Mouse (Mus musculus): ENCODE measurements around the gene Pah. TPM values are rescaled to one million over a fixed set of nuclear protein-coding genes. Genes with fewer than 3 reads are reported as not detected.

The Pah gene
- total RNA-seq (2015; ENCODE audit: low replicate concordance) (not detected in 2 replicates), total RNA-seq (2017; ENCODE audit: low replicate concordance) (not detected in 2 replicates)

DNA sequence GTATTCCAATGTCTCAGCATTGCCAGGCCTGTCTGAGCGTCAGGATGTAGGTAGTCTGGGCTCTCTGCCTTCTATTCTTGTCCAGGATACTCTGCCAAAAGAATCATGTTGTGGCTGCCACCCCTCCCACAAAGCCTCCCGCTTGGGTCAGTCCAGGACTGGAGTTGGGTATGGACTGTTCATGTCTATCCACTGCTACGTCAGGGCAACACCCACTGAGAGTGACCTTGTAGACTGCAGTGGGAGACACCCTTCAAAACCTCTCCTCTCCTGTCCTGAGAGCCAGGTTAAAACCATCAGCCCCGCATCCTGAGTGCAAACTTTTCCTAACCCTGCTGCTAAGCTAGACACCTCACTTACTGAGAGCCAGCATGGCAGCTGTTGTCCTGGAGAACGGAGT lies at the start of gene Pah:
Pah (plus strand) TSS at position 150 of the 400 bp plus-strand sequence.
- no peak for ATAC-seq (replicated peaks; ENCODE audit: low FRiP score, poor library complexity, severe bottlenecking)

DNA sequence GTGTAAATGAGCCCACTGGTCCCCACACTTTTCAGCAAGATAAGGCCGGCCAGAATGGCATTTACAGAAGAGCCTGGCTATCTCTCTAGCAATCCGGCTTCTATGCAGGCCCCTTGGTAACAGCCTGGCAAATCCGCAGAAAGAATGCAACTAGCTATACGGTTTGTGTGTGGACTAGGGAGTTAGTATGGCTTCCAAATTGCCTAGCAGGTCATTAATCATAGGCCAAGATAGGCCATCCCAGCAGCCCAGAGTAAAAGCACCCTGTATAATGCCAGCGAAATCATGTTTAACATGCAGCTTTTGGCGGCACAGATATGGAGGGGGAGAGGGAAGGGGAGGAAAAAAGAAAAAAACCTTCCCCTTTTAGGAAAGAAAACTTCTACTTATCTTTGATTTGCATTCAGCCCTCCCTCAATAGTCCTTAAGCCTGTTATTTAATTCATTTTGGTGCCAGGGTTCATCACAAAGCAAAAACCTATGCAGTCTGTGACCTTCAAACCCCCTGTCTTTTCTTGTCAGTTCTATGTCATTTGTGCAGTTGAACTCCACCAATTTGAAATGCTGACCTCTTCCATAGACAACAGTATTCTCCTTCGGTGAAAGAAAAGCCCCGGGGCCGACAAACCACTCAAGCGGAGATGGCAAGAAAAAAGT lies 48.0 kb upstream of the Pah start:
- ATAC-seq (replicated peaks; ENCODE audit: low FRiP score, poor library complexity, severe bottlenecking) = no peak

DNA sequence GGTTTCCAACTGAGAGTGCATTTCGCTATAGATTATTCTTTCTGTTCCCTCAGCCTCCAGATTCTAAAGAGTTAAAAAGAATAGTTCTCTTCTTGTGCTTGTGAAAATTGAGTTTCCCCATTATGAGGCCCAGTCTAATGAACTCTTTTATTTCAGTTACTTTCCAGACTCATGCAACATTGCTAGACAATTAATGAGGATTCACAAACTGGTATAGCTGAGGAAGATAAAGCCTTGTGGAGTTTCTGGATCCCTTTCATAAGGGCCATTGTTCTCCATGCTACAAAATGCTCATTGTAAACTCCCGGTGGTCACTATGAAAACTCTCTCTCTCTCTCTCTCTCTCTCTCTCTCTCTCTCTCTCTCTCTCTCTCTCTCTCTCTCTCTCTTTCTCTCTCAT lies 46.6 kb upstream of the Pah start:
- no peak for ATAC-seq (replicated peaks; ENCODE audit: low FRiP score, poor library complexity, severe bottlenecking)

DNA sequence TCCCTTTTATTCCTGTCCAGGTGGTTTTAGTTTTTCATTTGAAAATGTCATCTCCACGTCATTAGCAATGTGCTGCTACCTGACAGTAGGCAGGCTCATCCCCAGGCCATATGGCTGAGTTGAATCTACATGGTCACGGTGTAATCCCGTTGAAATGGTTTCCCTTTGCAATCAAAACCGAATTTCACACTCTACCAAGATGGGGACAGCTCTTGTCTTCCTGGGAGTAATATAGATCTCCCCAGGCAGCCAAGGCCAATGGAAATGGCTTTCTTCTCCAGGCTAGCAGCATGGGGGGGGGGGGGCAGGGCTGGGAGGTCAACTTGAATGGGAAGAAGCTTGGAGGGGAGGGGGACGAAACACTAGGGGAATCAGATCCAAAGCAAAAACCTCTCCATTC lies 43.7 kb upstream of the Pah start:
- no peak for ATAC-seq (replicated peaks; ENCODE audit: low FRiP score, poor library complexity, severe bottlenecking)

DNA sequence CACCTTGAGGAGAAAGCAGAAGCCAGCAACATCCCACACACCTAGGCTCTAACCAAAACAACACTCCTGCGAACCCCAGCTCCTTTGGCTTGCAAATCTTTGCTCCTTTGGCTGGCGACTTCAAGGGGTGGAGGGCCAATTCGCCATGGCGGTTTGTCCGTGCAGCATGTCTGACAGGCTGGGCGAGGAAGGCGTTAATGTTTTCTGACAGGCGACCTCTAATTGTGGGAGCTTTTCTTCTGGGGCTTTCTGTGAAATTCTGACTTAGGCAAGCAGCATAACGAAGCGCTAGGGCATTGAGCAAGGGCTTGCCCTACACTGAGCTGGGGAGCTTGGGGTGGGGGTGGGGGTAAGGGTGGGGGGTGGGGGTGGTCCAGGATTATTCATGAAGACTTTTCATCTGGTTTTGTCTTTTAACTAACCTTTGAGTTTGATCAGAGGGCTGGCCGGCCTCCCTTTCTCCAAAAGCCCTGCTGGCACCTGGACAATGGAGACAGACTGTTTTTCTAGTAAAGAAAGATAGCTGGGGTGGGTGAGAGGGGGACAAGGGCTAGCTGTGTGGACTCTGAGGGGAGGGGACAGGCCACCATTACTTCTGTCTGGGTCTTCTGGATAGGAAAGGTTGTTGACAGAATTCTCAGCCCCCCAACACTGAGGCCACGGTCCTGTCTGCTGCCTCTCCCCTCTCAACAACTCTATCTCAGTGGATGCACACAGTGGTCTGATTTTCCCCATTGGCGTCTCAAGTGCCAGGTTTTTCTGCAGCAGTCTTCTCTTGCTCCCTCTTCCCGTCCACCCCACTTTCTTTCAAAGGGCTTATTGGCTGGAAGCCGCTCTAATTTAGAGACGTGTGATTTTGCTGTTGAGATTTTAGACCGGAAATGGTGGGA lies 36.5 kb upstream of the Pah start:
- no peak for ATAC-seq (replicated peaks; ENCODE audit: low FRiP score, poor library complexity, severe bottlenecking)

DNA sequence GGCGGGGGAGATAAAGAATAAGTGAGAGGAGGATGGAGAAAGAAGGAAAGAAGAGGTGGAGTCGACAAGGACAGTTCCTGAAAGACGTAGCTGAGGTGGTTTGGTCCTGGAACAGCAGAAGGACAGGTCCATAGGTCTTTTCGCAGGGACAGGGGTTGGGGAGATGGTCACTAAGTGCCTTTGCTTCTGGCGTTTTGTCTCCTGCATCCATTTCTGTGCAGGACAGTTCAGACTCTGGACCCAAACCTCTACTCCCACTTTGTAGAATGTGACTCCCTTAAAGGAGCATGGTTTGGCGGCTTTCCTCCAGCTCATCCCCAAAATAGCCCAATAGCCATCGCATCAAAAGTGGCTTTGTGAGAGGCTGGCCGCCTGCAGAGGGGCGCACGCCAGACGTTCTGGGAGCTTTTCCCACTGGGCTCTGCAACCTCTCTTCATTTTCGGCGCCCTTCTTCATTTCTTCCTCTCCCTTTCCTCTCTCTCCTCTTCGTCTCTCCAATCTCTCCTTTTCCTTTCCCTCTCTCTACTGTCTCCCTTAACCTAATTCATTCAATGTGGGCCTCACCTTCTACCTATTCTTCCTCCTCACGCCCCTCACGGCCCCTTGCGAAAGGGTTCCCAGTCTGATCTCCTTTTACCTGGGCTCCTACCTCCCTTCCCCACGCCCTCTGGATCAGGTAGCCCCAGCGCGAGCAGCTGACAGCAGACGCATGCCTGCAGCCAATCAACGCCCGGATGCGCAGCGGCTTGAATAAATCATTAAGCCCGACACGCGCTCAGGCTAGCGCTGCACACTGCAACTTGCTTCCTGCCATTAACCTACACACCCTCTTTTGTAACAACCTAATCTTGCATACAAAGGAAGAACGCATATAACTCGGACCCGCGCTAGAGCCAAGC lies 35.6 kb upstream of the Pah start:
- no peak for ATAC-seq (replicated peaks; ENCODE audit: low FRiP score, poor library complexity, severe bottlenecking)

DNA sequence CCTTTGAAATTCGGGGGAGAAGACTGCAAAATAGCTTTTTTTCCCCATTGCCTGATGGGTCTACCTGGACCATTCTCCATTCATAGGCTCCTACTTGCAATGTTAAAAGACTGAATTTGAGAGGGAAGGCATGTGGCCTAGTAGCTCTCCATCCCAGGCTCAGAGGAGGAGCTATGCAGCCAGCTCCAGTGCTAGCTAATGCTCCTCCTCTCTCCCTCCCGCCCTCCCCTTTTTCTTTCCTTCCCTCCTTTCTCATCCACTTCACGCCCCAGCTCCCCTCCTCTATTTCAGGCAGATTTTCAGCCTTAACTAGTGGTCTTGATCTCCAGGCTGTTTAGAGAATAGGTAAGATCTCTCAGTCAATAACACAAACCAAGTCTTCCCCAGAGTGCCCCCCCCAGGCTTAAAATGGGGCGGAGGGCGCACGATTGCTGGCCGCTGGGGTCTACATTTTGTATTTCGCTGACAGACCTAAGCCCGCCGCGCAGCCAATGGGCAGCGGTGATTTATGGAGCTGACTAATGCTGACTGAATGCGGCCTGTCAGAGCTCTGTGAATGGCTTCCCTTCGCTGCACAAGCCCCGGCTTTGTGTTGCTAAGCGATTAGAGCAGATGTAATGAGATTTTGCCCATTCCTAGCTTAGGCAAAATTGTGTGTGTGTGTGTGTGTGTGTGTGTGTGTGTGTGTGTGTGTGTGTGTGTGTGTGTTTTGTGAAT lies 33.0 kb upstream of the Pah start:
- ATAC-seq (replicated peaks; ENCODE audit: low FRiP score, poor library complexity, severe bottlenecking) = no peak

DNA sequence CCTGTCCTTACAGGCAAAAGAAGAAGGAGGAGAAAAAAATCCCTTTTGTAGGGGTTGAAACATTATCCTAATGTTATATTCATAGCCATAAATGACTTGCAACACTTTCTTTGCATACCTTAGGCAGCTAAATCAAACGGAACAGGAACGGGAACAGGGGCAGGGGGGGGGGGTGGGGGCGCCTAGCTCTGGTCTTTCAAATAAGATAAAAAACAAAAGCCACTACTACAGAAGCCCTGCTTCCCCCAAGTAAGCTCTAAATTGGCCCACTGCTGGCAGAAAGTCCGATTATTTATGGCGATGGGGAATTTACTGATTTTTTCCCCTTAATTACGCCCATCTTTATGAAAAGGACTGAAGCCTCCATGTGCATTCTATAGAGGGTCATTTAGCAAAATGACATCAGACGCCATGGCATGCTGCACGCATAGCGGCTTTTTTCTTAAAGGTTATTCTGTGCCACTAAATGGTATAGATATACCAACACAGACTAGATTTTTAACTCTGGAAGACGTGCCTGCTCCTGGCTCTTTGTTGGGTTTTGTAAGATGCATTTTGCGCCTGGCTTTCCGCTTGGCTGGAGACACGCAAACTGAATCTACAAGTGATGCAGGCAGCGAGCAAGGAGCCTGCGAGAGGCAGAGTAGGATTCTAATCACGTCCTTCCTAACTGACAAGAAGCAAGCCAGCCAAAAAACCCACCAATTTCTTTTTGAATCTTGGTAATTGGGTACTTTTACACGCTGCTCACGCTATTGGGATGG lies 32.2 kb upstream of the Pah start:
- ATAC-seq (replicated peaks; ENCODE audit: low FRiP score, poor library complexity, severe bottlenecking) = no peak

DNA sequence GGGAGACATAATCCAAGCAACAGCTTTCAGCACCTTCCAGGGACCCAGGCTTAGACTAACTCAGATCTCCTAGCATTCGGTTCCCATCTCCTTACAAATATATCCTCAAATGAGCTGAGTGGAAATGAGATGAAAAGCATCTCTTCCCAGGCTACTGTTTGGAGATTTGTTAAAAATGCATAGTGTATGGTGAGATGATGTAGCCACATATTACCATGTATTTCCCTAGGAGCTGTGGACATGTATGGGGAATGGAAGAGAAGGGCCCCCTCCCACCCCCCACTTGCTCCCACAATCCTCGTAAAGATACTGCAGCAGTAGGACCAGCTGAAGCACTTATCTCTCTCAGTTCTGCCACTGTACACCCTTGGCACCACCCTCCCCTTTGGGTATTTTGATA lies 31.3 kb upstream of the Pah start:
- ATAC-seq (replicated peaks; ENCODE audit: low FRiP score, poor library complexity, severe bottlenecking) = no peak

DNA sequence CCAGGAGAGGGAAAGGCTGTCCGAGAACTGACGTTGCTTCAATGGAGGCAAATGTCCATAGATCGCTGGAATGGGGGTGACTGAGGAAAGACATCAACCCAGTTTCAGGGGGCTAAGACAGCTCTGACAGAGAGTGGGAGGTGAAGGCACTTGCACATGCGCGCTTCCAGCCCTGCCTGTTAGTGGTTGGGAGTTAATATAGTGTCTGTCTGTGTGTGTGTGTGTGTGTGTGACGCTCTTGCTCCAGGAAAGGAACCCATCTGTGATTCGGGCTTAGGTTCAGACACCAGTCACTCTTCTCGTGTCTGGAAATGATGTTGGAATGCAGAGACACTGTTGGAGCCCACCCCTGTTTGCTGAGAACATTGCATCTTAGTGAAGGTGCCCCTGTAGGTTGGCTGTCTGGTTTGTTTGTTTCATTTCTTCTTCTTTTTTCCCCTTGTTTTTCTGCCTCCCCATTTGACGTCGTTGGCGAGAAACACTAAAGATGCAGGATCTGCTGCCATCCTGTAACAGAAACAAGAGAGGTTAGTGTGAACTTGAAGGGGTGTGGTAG lies 30.0 kb upstream of the Pah start:
- ATAC-seq (replicated peaks; ENCODE audit: low FRiP score, poor library complexity, severe bottlenecking) = no peak

DNA sequence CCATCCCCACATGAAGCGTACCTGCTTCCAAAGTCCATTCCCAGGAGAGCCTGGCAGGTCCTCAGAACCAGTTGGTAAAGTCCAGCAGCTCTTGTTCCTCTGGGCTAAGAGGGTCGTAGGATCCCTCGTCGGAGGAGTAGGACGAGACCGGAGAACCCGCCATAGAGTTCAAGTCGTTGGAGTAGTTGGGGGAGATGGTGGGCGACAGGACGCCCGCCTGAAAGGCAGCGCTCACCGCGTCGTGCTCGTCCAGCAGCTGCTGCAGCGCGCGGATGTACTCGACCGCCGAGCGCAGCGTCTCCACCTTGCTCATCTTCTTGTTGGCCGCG lies 29.3 kb upstream of the Pah start:
- no peak for ATAC-seq (replicated peaks; ENCODE audit: low FRiP score, poor library complexity, severe bottlenecking)

DNA sequence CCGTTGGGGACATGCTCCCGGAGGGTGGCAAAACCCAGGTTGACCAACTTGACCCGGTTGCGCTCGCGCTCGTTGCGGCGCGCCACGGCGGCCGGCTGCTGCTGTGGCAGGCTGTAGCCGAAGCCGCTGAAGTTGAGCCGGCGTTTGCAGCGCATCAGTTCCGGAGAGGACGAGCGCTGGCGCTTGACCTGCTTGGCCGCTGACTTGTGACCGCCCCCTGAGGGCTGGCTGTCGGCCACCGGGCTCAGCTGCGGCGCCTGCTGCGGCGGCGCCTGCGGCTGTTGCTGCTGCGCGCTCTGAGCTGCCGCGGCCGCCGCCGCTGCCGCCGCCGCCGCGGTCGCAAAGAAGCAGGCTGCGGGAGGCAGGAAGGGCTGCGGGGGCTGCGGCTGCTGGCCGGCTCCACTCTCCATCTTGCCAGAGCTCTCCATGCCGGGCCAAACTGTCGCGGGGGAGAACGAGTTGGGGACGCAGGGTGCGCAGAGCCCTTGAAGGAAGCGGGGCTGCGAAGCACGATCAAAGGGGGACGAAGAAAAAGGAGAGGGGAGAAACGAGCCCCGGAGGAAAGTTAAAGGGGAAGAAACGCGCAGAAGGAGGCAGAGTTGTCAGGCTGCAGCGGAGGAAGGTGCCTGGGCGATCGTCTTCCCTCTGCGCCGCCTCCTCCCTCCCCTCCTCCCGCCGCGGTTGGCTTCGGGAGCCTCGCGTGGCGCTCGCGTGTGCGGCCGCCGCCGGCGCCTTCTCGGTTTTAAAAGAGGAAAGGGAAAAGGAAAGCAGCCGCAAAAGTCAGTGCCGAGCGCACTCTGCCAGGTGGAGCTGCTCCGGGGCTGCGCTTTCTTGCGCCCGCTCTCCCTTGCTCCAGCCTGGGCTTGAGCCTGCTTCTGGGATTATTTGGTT lies 28.7 kb upstream of the Pah start:
- ATAC-seq (replicated peaks; ENCODE audit: low FRiP score, poor library complexity, severe bottlenecking) = no peak

DNA sequence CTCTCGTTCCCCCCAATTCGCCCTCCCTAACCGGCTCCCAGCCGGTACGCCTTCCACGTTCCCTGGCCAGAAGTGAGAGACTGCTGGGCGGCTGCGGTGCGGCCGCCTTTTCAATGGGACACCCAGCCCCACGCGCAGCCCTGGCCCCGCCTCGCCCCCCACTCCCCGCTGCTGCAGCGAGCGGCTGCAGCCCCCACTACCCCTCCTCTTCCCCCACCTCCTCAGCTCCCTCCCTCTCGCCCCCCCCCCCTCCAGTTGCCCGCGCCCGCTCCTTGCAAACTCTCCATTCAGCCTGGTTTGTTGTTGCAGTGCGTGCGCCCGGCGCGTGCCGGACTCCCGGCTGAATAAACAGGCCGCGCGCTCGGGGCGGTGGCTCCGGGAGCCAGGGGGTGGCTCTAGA lies 28.0 kb upstream of the Pah start, which contains the start of gene Ascl1:
Ascl1 (minus strand) TSS at position 85 of the 400 bp plus-strand sequence.
- ATAC-seq (replicated peaks; ENCODE audit: low FRiP score, poor library complexity, severe bottlenecking) = no peak

DNA sequence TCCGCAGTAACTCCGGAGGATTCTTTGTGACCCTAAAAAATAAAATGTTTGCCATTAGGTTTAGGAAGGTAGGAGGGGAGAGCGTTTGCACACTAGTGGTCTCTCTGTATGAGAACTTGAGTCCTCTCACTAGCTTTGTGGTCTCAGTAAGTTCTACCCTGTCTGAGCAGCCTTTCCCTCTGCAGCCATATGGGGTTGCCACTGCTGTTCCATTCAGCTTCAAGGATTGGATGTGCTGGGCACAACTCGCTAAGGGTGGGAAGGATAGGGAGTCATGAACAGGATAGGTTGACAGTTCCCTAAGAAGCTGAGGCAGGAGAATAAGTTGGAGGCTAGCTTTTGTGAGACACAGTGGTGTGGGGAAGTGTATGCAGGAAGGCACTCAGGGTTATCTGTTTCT lies 27.4 kb upstream of the Pah start:
- no peak for ATAC-seq (replicated peaks; ENCODE audit: low FRiP score, poor library complexity, severe bottlenecking)

DNA sequence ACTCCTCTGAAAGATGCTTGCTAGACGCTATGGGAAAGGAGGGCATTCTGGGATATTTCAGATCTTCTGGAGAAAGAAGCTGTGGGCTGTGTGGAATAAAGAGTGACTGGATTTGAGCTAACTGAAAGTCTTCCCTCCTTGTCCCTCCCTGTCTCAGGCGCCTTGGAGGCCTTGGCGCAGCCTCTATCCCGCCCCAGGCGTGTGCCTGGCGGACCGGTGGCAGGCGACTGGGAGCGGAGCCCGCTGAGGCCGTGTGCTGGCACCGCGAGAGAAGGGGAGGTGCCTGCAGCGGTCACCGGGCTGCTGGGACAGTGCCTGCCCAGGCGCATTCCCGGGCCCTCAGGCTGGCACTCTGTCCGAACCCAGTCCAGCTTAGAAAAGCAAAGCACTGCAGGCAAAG lies 27.0 kb upstream of the Pah start:
- no peak for ATAC-seq (replicated peaks; ENCODE audit: low FRiP score, poor library complexity, severe bottlenecking)

DNA sequence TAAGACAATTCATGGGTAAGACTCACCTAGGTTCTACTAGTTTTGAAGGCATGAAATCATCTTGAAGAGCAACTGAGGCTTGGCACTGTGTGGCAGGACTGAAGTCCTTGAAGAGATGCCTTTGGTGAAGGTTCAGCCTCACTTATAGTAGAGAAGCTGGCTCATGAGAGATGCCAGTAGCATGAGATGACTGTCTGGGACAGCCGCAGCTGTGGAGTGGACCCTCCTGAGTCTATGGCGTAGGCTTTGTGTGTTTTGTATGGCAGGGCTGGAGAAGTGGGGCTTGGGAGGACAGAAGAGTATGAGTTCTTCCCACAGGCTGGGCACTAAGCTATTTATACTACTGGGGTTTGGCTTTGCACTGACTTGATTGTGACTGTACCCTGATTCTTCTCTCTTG lies 24.5 kb upstream of the Pah start:
- ATAC-seq (replicated peaks; ENCODE audit: low FRiP score, poor library complexity, severe bottlenecking) = no peak

DNA sequence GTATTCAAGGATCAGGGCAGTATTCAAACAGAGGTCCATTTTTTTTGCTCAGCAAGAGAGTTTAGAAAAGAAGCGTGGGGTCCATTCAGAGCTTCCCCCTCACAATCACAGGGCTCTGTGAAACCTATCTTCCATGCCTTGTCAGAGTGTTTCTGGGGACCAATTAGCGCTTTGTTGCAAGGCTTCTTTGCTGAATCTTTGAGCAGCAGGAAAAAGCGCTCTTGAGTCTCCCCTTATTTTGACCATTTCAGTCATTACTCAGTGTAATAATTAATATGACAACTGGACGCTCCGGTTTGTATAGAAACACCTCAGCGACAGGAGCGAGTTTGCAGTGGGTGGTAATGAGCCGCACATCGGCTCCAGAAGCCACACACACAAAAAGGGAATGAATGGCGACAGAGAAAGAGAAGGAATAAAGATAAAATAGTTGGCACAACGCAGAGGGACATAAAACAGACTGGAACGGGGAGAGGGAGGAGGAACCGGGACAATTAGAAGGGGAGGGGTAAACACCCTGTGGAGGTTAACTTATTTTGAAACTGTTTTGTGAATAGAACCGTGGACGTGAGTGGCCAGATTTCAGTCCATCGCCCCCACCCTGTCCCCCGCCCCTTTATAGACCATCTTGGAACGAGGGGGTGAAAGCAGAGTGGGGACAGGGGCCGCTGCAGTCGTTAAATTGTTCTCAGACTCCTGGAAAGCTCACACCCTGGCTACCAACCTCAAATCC lies 20.5 kb upstream of the Pah start:
- ATAC-seq (replicated peaks; ENCODE audit: low FRiP score, poor library complexity, severe bottlenecking) = no peak
